Mouse (Mus musculus) cerebellum, adult 11 months (tissue): Measurements from ENCODE around the gene Zfp217.

Experiments used
- DNase-seq: peaks from one replicate; pipeline ENCODE4 v3.0.0; 2022

Gene Zfp217

GRCm38 (mm10) chr2:170091563-170092443, 56.1 kb downstream of the Zfp217 start:
- DNase-seq: no peak

GRCm38 (mm10) chr2:170078442-170079017, 69.4 kb downstream of the Zfp217 start:
- no peak for DNase-seq

GRCm38 (mm10) chr2:170078041-170078440, 69.9 kb downstream of the Zfp217 start:
- DNase-seq: no peak

GRCm38 (mm10) chr2:170076941-170077490, 70.9 kb downstream of the Zfp217 start:
- DNase-seq: no peak

- no peak for DNase-seq
These were observed 77.2 kb downstream of the Zfp217 start for GRCm38 (mm10) chr2:170070641-170071241.

GRCm38 (mm10) chr2:170069976-170070375, 77.9 kb downstream of the Zfp217 start:
- no peak for DNase-seq

- no peak for DNase-seq
These were observed 85.5 kb downstream of the Zfp217 start for GRCm38 (mm10) chr2:170062378-170062777.

GRCm38 (mm10) chr2:170060066-170060465, 87.8 kb downstream of the Zfp217 start:
- no peak for DNase-seq

GRCm38 (mm10) chr2:170058774-170059173, 89.1 kb downstream of the Zfp217 start:
- no peak for DNase-seq
